Mouse (Mus musculus): ENCODE data around the gene 2310009B15Rik. TPM values are rescaled to one million over a fixed set of nuclear protein-coding genes. Genes with fewer than 3 reads are reported as not detected.
A peak's percentile ranks its signal among the peaks of the same experiment; 100 is the strongest.
"Not testable (repeated sequence)": the region's sequence is repeated elsewhere in the genome, so short reads cannot be mapped to it uniquely, and the experiment has no call there.

The 2310009B15Rik gene
- polyA plus RNA-seq (2014; fragmentation: Nextera tagmentation; extraction: Ambion mirVana): 57.0 and 63.0 TPM in 2 replicates

DNA sequence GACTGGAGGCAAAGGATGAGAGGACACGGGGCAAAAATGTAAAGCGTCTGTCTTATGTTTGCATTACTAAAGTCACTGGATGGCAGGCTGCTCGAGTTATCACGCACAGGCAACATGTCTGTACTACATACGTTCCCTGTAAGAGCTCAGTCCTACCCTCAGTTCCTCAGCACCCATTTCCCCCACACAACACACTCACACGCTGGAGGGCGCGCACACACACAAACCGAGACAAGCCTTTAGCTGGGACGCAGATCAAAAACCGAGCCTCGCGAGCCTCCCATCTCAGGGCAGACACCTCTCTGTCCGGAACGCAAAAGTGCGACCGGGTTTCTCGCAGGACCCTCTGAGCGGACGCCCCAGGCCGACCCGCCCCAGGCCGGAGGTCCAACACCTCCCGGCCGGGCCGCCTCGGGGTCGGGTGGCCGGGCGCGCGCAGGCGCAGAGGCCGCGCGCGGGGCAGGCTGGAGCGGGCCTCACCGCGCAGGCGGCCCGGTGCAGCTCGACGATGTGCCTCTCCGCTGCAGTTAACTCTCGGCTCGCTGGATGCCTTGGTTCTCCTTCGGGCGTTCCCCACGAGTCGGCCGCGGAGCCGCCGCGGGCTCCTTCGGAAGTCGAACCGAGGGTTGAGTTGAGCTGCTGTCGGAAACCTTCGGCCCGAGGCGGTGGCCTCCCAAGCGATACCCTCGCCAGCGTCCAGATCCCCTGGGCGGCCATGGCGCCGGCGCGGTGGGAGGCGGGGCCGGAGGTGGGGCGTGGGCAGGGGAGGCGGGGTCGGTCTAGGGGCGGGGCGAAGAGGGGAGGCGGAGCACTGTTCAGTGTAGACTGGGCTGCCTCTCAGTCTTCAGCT lies at the start of gene 2310009B15Rik:
Gene 2310009B15Rik, minus strand, starts transcription at position 752 of the 850 bp plus-strand sequence.
- H3K4me2 ChIP-seq: peak within 1 kb of the TSS; percentile 23; the same call in 1 of the 2 replicates
- not testable (repeated sequence) for H3K4me1 ChIP-seq (ENCODE audit: control insufficient read depth, insufficient read depth, low read length); H3K36me3 ChIP-seq (ENCODE audit: control insufficient read depth, insufficient read depth, low read length); H3K27me3 ChIP-seq (ENCODE audit: control insufficient read depth, insufficient read depth, low read length); H3K9me3 ChIP-seq (ENCODE audit: control insufficient read depth, low read length)
- H3K9ac ChIP-seq (ENCODE audit: low read length): peak within 1 kb of the TSS; percentile 59
- DNase-seq (ENCODE audit: low spot score, missing footprints): peak; percentile 99
- ATAC-seq (ENCODE audit: low FRiP score): peak; percentile 99
- H3K4me3 ChIP-seq (ENCODE audit: low read depth, low read length): peak within 1 kb of the TSS; percentile 40
- WGBS: 0% methylated on average over 42 of the region's 79 CpGs
- peak within 1 kb of the TSS; percentile 57; the same call in 1 of the 2 replicates for H3K27ac ChIP-seq (ENCODE audit: low read depth, low read length)

DNA sequence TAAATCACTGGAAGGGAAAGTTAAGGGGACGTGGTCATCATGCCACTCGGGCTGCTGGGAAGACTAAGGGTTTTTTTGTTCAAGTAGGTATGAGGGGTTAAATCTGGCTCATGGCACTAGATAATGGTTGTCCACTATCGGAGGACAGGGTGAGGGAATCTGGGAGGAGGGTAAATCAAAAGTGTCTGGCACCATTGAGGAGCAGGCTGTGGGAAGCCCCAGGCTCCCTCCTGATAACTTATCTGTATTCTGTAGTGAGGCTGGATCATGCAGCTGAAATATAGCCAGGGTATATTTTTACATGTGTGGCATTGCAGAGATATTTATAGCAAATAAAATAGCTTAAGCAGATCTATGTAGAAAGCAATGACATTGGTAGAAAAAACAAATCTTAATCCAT lies 49.6 kb upstream of the 2310009B15Rik start:
- H3K4me2 ChIP-seq: no peak overlapping the region
- DNase-seq (ENCODE audit: low spot score, missing footprints): peak; percentile 39
- H3K27ac ChIP-seq (ENCODE audit: low read depth, low read length): no peak overlapping the region
- no peaks in the 10 kb centered on the region for H3K4me1 ChIP-seq (ENCODE audit: control insufficient read depth, insufficient read depth, low read length)
- no peaks in the 10 kb centered on the region for H3K9me3 ChIP-seq (ENCODE audit: control insufficient read depth, low read length)
- 92% methylated on average over 3 of the region's 3 CpGs for WGBS
- no peak for ATAC-seq (ENCODE audit: low FRiP score)
- no peak overlapping the region for H3K9ac ChIP-seq (ENCODE audit: low read length)
- H3K27me3 ChIP-seq (ENCODE audit: control insufficient read depth, insufficient read depth, low read length): no peaks in the 10 kb centered on the region
- H3K4me3 ChIP-seq (ENCODE audit: low read depth, low read length): no peak overlapping the region
- H3K36me3 ChIP-seq (ENCODE audit: control insufficient read depth, insufficient read depth, low read length): no peaks in the 10 kb centered on the region

DNA sequence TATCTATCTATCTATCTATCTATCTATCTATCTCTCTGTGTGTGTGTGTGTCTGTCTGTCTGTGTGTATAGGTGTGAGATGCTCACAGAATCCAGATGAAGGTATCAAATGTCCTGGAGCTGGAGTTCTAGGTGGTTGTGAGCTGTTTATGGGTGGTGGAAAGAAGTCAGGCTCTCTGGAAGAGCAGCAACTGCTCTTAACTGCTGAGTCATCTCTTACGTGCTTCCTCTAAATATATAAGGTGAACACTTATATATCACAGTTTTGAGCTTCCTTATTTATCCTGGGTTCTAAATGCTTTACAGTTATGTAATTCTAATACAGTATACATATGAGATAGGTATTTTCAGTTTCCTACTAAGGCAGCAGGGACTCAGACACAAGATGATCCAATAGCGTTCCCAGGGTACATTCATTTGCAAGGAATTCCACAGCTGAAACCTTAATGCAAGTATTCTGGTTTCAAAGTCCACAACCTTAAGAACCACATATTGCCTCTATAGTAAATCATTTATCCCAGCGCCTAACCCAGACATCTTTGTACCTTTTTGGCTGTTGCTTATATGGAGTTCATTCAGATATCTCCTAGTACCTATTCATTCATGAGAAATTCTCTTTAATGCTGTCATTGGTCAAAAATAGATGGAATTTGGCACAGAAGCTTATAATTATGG lies 48.6 kb upstream of the 2310009B15Rik start:
- no peak overlapping the region for H3K4me3 ChIP-seq (ENCODE audit: low read depth, low read length)
- DNase-seq (ENCODE audit: low spot score, missing footprints) (peak; percentile 6), ATAC-seq (ENCODE audit: low FRiP score) (no peak)
- H3K4me1 ChIP-seq (ENCODE audit: control insufficient read depth, insufficient read depth, low read length): no peaks in the 10 kb centered on the region
- no peaks in the 10 kb centered on the region for H3K9me3 ChIP-seq (ENCODE audit: control insufficient read depth, low read length)
- WGBS: 93% methylated on average over 3 of the region's 3 CpGs
- no peak overlapping the region for H3K4me2 ChIP-seq
- H3K9ac ChIP-seq (ENCODE audit: low read length): no peak overlapping the region
- H3K27ac ChIP-seq (ENCODE audit: low read depth, low read length): no peak overlapping the region
- H3K36me3 ChIP-seq (ENCODE audit: control insufficient read depth, insufficient read depth, low read length): no peaks in the 10 kb centered on the region
- no peaks in the 10 kb centered on the region for H3K27me3 ChIP-seq (ENCODE audit: control insufficient read depth, insufficient read depth, low read length)

DNA sequence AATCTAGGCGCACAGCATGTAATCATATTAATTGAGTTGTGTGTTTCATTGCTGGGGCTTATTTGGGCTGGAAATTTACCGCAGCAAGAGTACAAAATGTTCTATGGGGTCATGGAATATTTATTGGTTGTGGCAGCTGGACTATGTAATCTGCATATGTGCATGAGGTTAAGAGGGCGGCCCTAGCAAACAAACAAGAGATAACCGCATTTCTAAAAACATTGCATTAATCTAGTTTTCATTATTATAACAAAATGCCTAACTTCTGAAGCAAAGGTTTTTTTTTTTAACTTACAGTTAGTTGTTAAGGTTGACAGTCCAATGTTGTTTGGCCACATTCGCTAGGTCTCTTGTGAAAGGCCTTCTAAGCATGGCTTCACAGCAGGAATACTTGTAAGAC lies 47.2 kb upstream of the 2310009B15Rik start:
- no peak for ATAC-seq (ENCODE audit: low FRiP score)
- H3K9ac ChIP-seq (ENCODE audit: low read length): no peak overlapping the region
- no peaks in the 10 kb centered on the region for H3K27me3 ChIP-seq (ENCODE audit: control insufficient read depth, insufficient read depth, low read length)
- H3K4me1 ChIP-seq (ENCODE audit: control insufficient read depth, insufficient read depth, low read length): no peaks in the 10 kb centered on the region
- no peaks in the 10 kb centered on the region for H3K36me3 ChIP-seq (ENCODE audit: control insufficient read depth, insufficient read depth, low read length)
- DNase-seq (ENCODE audit: low spot score, missing footprints): no peak
- no peak overlapping the region for H3K4me3 ChIP-seq (ENCODE audit: low read depth, low read length)
- H3K4me2 ChIP-seq: no peak overlapping the region
- no peaks in the 10 kb centered on the region for H3K9me3 ChIP-seq (ENCODE audit: control insufficient read depth, low read length)
- H3K27ac ChIP-seq (ENCODE audit: low read depth, low read length): no peak overlapping the region
- 93% methylated on average over 5 of the region's 5 CpGs for WGBS

DNA sequence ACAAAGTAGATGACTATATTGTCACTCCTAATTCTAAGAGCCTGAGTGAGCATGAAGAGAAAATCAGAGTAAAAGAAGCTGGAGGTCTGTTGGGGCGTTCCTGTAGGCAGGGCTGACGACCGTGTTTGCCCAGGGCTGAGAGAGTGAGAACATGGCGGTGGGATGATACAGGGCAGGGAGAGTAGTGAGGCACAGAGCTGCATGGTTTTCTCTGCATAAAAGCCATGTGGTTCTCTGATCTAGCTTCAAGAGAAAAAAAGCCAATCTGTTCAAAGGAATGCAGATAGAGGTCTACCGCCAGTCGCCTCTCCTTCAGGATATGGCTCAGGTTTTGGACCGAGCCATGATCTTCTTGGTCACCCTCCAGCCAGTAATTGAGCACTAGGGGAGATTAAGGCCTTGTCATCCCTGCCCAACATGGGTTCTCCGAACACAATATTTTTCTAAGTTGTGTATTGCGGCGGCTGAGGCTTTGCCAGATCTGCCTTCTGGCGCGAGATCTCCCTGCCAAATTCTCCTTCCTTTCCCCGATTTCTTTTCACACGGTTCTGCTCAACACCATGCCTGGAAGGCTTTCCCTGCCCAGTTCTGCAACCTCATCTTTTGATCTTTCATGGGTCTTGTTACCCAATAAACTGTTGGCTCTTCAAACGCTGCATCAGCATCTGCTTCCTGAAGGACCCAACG lies 44.9 kb upstream of the 2310009B15Rik start:
- no peaks in the 10 kb centered on the region for H3K36me3 ChIP-seq (ENCODE audit: control insufficient read depth, insufficient read depth, low read length)
- H3K4me1 ChIP-seq (ENCODE audit: control insufficient read depth, insufficient read depth, low read length): no peaks in the 10 kb centered on the region
- no peak overlapping the region for H3K27ac ChIP-seq (ENCODE audit: low read depth, low read length)
- no peaks in the 10 kb centered on the region for H3K9me3 ChIP-seq (ENCODE audit: control insufficient read depth, low read length)
- H3K4me3 ChIP-seq (ENCODE audit: low read depth, low read length): no peak overlapping the region
- H3K4me2 ChIP-seq: no peak overlapping the region
- no peaks in the 10 kb centered on the region for H3K27me3 ChIP-seq (ENCODE audit: control insufficient read depth, insufficient read depth, low read length)
- DNase-seq (ENCODE audit: low spot score, missing footprints) (no peak), ATAC-seq (ENCODE audit: low FRiP score) (no peak)
- 93% methylated on average over 16 of the region's 16 CpGs for WGBS
- no peak overlapping the region for H3K9ac ChIP-seq (ENCODE audit: low read length)

DNA sequence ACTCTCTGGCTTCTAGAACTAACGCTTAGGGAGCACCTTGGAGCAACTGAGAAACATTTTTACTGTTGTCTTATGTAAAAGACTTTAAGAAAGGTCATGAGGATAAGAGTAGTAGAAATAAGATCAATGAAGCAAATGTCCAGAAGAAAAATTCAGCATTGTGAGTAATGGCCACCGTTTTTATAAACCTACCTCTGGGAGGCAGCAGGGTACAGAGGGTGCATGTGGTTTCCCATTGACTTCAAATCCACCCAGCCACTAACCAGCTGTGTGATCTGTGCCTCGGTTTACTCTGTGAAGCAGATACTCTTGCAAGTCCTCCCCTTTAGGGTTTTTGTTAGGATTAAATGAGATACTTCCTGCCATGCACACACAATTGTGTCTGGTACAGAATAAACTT lies 39.4 kb upstream of the 2310009B15Rik start:
- H3K4me2 ChIP-seq: no peak overlapping the region
- no peaks in the 10 kb centered on the region for H3K36me3 ChIP-seq (ENCODE audit: control insufficient read depth, insufficient read depth, low read length)
- 83% methylated on average over 3 of the region's 3 CpGs for WGBS
- ATAC-seq (ENCODE audit: low FRiP score) (no peak), DNase-seq (ENCODE audit: low spot score, missing footprints) (no peak)
- no peaks in the 10 kb centered on the region for H3K9me3 ChIP-seq (ENCODE audit: control insufficient read depth, low read length)
- H3K27me3 ChIP-seq (ENCODE audit: control insufficient read depth, insufficient read depth, low read length): no peaks in the 10 kb centered on the region
- H3K9ac ChIP-seq (ENCODE audit: low read length): no peak overlapping the region
- no peak overlapping the region for H3K27ac ChIP-seq (ENCODE audit: low read depth, low read length)
- H3K4me3 ChIP-seq (ENCODE audit: low read depth, low read length): no peak overlapping the region
- H3K4me1 ChIP-seq (ENCODE audit: control insufficient read depth, insufficient read depth, low read length): no peaks in the 10 kb centered on the region

DNA sequence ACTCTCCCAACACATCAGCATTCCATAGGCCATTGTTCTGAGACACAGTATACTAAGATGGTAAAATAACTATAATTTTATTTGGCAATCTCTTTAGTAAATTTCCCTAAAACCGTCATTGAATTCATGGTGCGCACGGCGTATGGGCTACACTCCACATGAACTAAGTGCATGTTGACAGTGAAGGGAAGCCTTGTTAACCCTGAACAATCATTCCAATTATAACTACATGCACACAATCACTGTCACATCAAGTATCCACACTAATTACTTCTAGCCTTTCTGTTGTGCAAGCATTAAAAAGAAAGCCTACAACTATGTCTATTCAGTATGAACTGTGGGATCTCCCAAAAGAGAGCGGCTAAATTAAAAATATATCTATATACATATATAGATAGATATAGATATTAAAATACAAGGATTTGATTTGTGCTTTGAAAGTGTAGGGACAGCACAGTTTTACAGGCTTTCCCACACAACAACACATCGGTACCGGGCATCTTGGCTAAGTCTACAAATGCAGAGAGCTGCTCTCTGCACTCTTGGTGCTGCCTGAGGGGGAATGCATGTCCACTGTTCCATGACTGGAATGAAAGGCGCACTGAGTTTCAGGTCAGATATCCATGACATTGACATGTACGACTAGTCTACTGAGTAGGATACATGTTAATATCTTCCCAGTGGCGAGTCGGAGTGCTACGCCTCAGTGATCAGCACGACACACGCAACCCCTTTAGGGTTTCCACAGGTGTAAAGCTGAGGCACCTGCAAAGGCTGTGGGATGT lies 21.0 kb upstream of the 2310009B15Rik start:
- H3K4me1 ChIP-seq (ENCODE audit: control insufficient read depth, insufficient read depth, low read length): no peaks in the 10 kb centered on the region
- H3K4me3 ChIP-seq (ENCODE audit: low read depth, low read length): no peak overlapping the region
- ATAC-seq (ENCODE audit: low FRiP score) (no peak), DNase-seq (ENCODE audit: low spot score, missing footprints) (no peak)
- no peaks in the 10 kb centered on the region for H3K27me3 ChIP-seq (ENCODE audit: control insufficient read depth, insufficient read depth, low read length)
- no peak overlapping the region for H3K9ac ChIP-seq (ENCODE audit: low read length)
- no peak overlapping the region for H3K27ac ChIP-seq (ENCODE audit: low read depth, low read length)
- no peak overlapping the region for H3K4me2 ChIP-seq
- H3K9me3 ChIP-seq (ENCODE audit: control insufficient read depth, low read length): no peaks in the 10 kb centered on the region
- WGBS: 95% methylated on average over 14 of the region's 14 CpGs
- H3K36me3 ChIP-seq (ENCODE audit: control insufficient read depth, insufficient read depth, low read length): no peaks in the 10 kb centered on the region

DNA sequence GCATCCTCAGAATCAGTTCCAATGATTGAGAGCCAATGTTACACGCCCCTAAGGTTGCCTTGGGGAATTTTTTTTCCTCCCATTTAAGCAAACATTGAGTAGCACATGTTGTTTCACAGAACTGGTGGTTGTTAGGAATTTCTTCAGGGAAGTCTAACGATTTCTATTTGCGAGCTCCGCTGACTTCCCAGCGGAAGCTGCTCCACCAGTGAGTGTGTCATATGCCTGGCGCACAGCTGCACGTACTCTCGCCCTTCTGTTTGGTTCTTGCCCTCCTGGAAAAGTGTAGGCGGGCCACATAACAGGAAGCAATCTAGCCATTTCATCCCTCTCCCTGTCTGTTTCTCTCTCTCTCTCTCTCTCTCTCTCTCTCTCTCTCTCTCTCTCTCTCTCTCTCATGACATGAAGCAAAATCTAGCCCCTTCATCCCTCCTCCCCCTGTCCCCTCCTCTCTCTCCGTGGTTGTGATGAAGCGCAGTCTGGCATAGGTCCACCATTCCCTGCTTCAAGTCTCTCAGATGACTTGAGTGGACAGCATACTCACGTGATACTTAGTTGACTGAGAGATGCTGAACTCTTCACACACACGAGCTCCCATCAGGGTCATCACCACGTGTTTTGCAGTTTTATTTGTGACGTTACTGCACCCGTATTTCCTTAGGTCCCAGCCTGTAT lies 19.9 kb upstream of the 2310009B15Rik start:
- H3K27ac ChIP-seq (ENCODE audit: low read depth, low read length): no peak overlapping the region
- no peak overlapping the region for H3K4me3 ChIP-seq (ENCODE audit: low read depth, low read length)
- no peak overlapping the region for H3K9ac ChIP-seq (ENCODE audit: low read length)
- DNase-seq (ENCODE audit: low spot score, missing footprints) (no peak), ATAC-seq (ENCODE audit: low FRiP score) (no peak)
- no peaks in the 10 kb centered on the region for H3K36me3 ChIP-seq (ENCODE audit: control insufficient read depth, insufficient read depth, low read length)
- no peaks in the 10 kb centered on the region for H3K4me1 ChIP-seq (ENCODE audit: control insufficient read depth, insufficient read depth, low read length)
- H3K4me2 ChIP-seq: no peak overlapping the region
- H3K27me3 ChIP-seq (ENCODE audit: control insufficient read depth, insufficient read depth, low read length): no peaks in the 10 kb centered on the region
- H3K9me3 ChIP-seq (ENCODE audit: control insufficient read depth, low read length): no peaks in the 10 kb centered on the region
- 78% methylated on average over 16 of the region's 16 CpGs for WGBS

All from midbrain, embryonic 11.5 days (tissue).